Mouse (Mus musculus): Measurements from ENCODE around the gene Olfr314. TPM values are rescaled to one million over a fixed set of nuclear protein-coding genes. Genes with fewer than 3 reads are reported as not detected.

Gene Olfr314
- total and polyA plus RNA-seq, 3 experiments = not detected

- Histone ChIP-seq H3K27me3 (ENCODE audit: control insufficient read depth in 1 of 2, insufficient read depth in 2 of 2, low read length in 2 of 2) (peaks cover 4 to 5% of the 10 kb centered on the region in 2 experiments; a peak in 2 of 4 replicates), H3K79me2 (ENCODE audit: control insufficient read depth, insufficient read depth, low read length, poor library complexity) (no peaks in the 10 kb centered on the region), H3K36me3 (ENCODE audit: control insufficient read depth in 1 of 2, insufficient read depth in 2 of 2, low read length in 2 of 2) (peaks cover 0 to 5% of the 10 kb centered on the region in 2 experiments; a peak in 2 of 4 replicates), H3K4me1 (ENCODE audit: control insufficient read depth in 1 of 2, insufficient read depth in 2 of 2, low read length in 2 of 2) (peaks cover 0 to 7% of the 10 kb centered on the region in 2 experiments; a peak in 2 of 4 replicates), H3K9ac (ENCODE audit: control insufficient read depth, low read depth, low read length, poor library complexity, severe bottlenecking) (no peak overlapping the region), H3K27ac (ENCODE audit: control insufficient read depth, low read depth, low read length) (no peak overlapping the region), H3K4me3 (ENCODE audit: control insufficient read depth in 1 of 2, insufficient read depth in 1 of 2, low read depth in 2 of 2, low read length in 2 of 2) (no peak overlapping the region), H3K9me3 (replicated peaks; ENCODE audit: insufficient read depth, low read length) (no peaks in the 10 kb centered on the region)
- DNase-seq (ENCODE audit: low read depth, low spot score) = peak; percentile 56
- TF ChIP-seq POLR2AphosphoS5 (IDR thresholded peaks at IDR 0.05; ENCODE audit: borderline replicate concordance, low read depth, low read length) (no peak), CHD2 (IDR thresholded peaks at IDR 0.05; ENCODE audit: low read length) (no peak), SMC3 (IDR thresholded peaks at IDR 0.05; ENCODE audit: low read depth, low read length) (no peak), ZNF384 (IDR thresholded peaks at IDR 0.05; ENCODE audit: low read depth, low read length) (no peak), USF1 (IDR thresholded peaks at IDR 0.05; ENCODE audit: low read depth, low read length) (no peak)
Observed at GRCm38 (mm10) chr11:58789532-58789931, 6.8 kb downstream of the Olfr314 start.

GRCm38 (mm10) chr11:58790053-58790452 is 7.3 kb downstream of the Olfr314 start:
- peaks cover 2 to 5% of the 10 kb centered on the region in 2 experiments; a peak in 2 of 4 replicates for H3K27me3 ChIP-seq (ENCODE audit: control insufficient read depth in 1 of 2, insufficient read depth in 2 of 2, low read length in 2 of 2)
- no peak for TF ChIP-seq EP300 (IDR thresholded peaks at IDR 0.05; ENCODE audit: low read depth in 1 of 2, low read length in 2 of 2)
- TF ChIP-seq ELF1 (IDR thresholded peaks at IDR 0.05; ENCODE audit: low read depth, low read length) = no peak
- no peak for TF ChIP-seq NRF1 (IDR thresholded peaks at IDR 0.05; ENCODE audit: insufficient read depth, low read depth, low read length, poor library complexity, severe bottlenecking)
- no peak for TF ChIP-seq USF1 (IDR thresholded peaks at IDR 0.05; ENCODE audit: low read depth, low read length)
- TF ChIP-seq SIN3A (IDR thresholded peaks at IDR 0.05; ENCODE audit: low read length) = no peak
- TF ChIP-seq ETS1 (IDR thresholded peaks at IDR 0.05; ENCODE audit: low read depth, low read length) = no peak
- TF ChIP-seq POLR2AphosphoS5 (IDR thresholded peaks at IDR 0.05; ENCODE audit: borderline replicate concordance, low read depth, low read length) = no peak
- no peak for TF ChIP-seq RAD21 (IDR thresholded peaks at IDR 0.05; ENCODE audit: low read depth, low read length)
- TF ChIP-seq E2F4 (IDR thresholded peaks at IDR 0.05; ENCODE audit: borderline replicate concordance, low read depth, low read length) = no peak
- TF ChIP-seq MAX (IDR thresholded peaks at IDR 0.05; ENCODE audit: low read length) = no peak
- TF ChIP-seq CTCF (IDR thresholded peaks at IDR 0.05 in 2 of 3, conservative IDR thresholded peaks at IDR 0.05 in 1 of 3; ENCODE audit: control insufficient read depth in 1 of 3, insufficient read depth in 1 of 3, low read depth in 2 of 3, low read length in 3 of 3, poor library complexity in 1 of 3, severe bottlenecking in 1 of 3) = no peak
- no peak for TF ChIP-seq BHLHE40 (IDR thresholded peaks at IDR 0.05; ENCODE audit: borderline replicate concordance, low read depth, low read length)
- TF ChIP-seq TCF12 (IDR thresholded peaks at IDR 0.05; ENCODE audit: low read depth, low read length) = no peak
- no peak for TF ChIP-seq MYC (IDR thresholded peaks at IDR 0.05; ENCODE audit: low read depth, low read length)
- TF ChIP-seq ZNF384 (IDR thresholded peaks at IDR 0.05; ENCODE audit: low read depth, low read length) = no peak
- TF ChIP-seq MXI1 (IDR thresholded peaks at IDR 0.05; ENCODE audit: low read depth, low read length) = no peak
- no peak for TF ChIP-seq KAT2A (conservative IDR thresholded peaks at IDR 0.05; ENCODE audit: low read depth, low read length)
- TF ChIP-seq TAL1 (IDR thresholded peaks at IDR 0.05; ENCODE audit: low read length) = no peak
- no peak for TF ChIP-seq UBTF (IDR thresholded peaks at IDR 0.05; ENCODE audit: borderline replicate concordance, insufficient read depth, low read depth, low read length)
- TF ChIP-seq POLR2AphosphoS2 (IDR thresholded peaks at IDR 0.05; ENCODE audit: low read length) = no peak

More at GRCm38 (mm10) chr11:58790053-58790452, 7.3 kb downstream of the Olfr314 start:
- no peak overlapping the region for H3K27ac ChIP-seq (ENCODE audit: control insufficient read depth, low read depth, low read length)
- H3K36me3 ChIP-seq (ENCODE audit: control insufficient read depth in 1 of 2, insufficient read depth in 2 of 2, low read length in 2 of 2) = peaks cover 0 to 5% of the 10 kb centered on the region in 2 experiments; a peak in 2 of 4 replicates
- no peaks in the 10 kb centered on the region for H3K79me2 ChIP-seq (ENCODE audit: control insufficient read depth, insufficient read depth, low read length, poor library complexity)
- H3K4me3 ChIP-seq (ENCODE audit: control insufficient read depth in 1 of 2, insufficient read depth in 1 of 2, low read depth in 2 of 2, low read length in 2 of 2) = no peak overlapping the region
- H3K9ac ChIP-seq (ENCODE audit: control insufficient read depth, low read depth, low read length, poor library complexity, severe bottlenecking) = no peak overlapping the region
- H3K9me3 ChIP-seq (replicated peaks; ENCODE audit: insufficient read depth, low read length) = no peaks in the 10 kb centered on the region
- peaks cover 0 to 7% of the 10 kb centered on the region in 2 experiments; a peak in 2 of 4 replicates for H3K4me1 ChIP-seq (ENCODE audit: control insufficient read depth in 1 of 2, insufficient read depth in 2 of 2, low read length in 2 of 2)
- DNase-seq (ENCODE audit: low read depth, low spot score) = peak; percentile 31

Data from MEL (cell line).